Mouse (Mus musculus) thymus, postnatal 0 days (tissue): Measurements from ENCODE around the gene Tmeff1. TPM values are rescaled to one million over a fixed set of nuclear protein-coding genes. Genes with fewer than 3 reads are reported as not detected.

ENCODE experiments used
- DNase-seq: peaks from one replicate; pipeline ENCODE4 v3.0.0-alpha.2; 2015; ENCODE audit warnings: low spot score
- polyA plus RNA-seq: library from polyadenylated mRNA; unstranded; fragments of >200 nt; fragmentation: Nextera tagmentation; extraction: Ambion mirVana; gene quantifications from 2 replicates; pipeline ENCODE4 v1.2.1, GENCODE M21; 2015

Tmeff1 gene
- polyA plus RNA-seq, 1 experiment from 2014 or later, result 4.5 TPM

GRCm38 (mm10) chr4:48564962-48565361 is 20.0 kb upstream of the Tmeff1 start:
- no peak for DNase-seq

DNA sequence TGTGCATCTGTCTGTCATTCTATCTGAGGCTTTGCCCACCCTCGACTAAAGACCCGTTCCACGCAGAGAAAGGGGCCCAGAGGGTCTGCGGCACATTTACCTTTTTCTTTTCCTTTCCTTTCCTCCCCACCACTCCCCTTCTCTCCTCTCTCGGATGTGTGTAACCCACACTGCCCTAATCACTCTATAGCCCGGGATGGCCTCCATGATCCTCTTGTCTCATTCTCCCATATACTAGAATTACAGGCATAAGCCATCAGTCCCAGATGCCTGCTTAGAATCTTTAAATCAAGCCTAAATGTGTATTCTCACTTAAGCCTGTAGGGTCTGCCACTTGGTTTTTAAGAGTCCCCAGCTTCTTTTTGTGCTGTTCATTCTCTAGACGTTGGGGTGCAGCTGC is 8.6 kb upstream of the Tmeff1 start:
- DNase-seq, result no peak

DNA sequence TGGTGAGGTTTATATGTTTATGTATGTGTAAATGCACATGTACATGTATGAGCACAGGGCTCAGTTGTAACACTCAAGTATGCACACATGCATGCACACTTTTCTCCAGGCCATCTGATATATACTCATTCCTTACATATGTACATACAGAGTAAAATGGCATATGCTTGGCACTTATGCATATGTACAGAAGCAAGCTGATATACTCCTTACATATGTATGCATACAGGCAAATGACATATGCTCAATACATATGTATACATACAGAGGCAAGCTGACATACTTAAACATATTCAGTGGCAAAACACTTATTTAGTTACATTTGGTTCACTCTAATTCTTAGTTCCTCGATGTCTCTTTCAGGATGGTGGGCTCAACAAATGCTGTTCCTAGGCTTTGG is 7.1 kb upstream of the Tmeff1 start:
- DNase-seq, result no peak

- no peak for DNase-seq
Measured at GRCm38 (mm10) chr4:48578399-48578798, 6.6 kb upstream of the Tmeff1 start.

- no peak for DNase-seq
Measured at GRCm38 (mm10) chr4:48579475-48580110, 5.4 kb upstream of the Tmeff1 start.

DNA sequence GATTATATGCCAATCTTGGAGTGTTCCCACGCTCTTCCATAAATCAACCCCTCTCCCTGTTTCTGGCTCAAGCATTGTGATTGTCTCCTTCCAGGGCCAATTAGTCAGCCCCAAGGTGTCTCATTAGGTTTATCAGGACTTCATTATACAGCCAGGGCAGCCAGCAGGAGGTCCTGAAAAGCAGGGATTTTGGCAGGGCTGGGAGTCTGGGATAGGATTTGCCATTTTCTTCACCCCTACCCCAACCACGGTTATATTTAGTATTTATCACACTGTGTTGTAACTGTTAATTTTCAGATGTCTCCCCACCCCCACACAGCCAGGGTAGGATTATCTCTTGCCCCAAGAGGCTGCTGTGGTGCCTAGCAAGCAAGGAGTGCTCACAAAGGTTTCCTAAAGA is 3.8 kb upstream of the Tmeff1 start:
- DNase-seq, result no peak

- no peak for DNase-seq
Measured at GRCm38 (mm10) chr4:48581993-48582392, 3.0 kb upstream of the Tmeff1 start.

GRCm38 (mm10) chr4:48582941-48583340 is 2.0 kb upstream of the Tmeff1 start:
- DNase-seq, result no peak

DNA sequence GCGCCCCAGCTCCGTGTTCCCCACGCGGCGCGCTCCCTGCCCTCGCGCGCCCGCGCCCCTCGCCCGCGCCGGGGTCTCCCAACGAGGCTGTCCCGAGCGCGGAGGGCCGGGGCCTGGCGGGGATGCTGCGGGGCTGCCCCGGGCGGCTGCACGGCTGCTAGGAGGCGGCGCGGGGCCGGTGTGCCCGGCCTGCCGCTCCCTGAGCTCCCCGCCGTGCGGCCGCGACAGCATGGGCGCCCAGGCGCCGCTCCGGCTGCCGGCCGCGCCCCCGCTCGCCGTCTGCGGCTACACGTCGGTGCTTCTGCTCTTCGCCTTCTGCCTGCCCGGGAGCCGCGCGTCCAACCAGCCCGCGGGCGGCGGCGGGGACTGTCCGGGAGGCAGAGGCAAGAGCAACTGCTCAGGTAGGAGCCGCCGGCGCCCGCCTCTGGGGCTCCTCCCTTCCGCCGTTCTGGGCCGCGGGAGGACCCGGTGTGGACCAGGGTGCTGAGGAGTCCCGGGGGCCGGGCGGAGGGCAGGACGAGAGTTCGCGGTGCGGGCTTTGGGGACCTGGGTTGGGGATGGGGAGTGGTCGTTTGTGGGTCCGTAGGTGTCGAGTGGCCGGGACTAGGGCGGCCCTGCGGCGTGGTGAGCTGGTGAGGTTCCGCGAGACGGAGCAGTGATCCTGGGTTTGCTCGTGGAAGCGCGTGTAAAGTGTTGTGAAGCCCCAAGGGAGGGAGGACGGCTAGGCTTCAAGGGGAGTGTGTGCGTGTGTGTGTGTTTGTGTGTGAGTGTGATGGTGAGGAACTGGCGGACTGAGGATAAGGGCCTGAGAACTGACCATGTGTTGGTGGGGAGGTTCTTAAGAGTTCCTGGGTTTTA is 496 bp downstream of the Tmeff1 start:
- no peak for DNase-seq

GRCm38 (mm10) chr4:48586099-48586821 is 1.3 kb downstream of the Tmeff1 start:
- DNase-seq, result no peak

- DNase-seq, result no peak
Measured at GRCm38 (mm10) chr4:48587526-48587925, 2.6 kb downstream of the Tmeff1 start.

DNA sequence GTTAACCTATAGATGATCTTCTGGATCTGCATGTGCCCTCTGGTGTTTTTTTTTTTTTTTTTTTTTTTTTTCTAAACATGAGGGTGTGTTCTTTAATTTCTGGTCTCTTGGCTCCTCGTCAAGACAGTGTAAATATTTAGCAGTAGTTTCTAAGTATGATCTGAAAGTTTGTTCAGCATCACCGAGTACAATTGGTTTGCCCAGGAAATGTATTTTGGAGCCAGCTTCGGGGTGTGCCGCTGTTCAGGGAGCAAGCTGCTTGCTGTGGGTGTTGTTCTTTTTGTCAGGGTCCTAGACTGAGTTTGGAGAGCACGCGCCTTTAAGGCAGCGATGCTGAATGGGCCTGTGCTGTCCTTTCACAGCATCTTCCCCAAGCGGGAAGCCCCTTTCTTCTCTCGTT is 3.6 kb downstream of the Tmeff1 start:
- DNase-seq, result no peak

GRCm38 (mm10) chr4:48590862-48591261 is 5.9 kb downstream of the Tmeff1 start:
- DNase-seq, result no peak

DNA sequence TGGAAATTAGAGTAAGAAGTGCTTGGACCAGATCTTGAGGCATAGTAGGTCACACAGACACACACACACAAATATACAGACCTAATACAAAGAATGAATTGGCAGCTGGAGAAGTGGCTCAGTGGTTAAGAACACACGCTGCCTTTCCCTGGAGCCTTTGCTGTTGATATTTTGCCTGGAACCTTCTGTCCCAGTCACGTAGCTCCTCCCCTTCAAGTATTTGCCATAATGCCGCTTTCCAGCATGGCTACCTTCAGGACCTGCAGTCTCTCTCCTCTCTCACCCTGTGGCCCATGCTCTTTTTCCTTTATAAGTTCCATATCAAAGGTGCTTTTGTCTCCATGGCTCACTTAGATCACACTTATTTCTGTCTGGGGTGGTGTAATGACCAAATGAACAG is 6.4 kb downstream of the Tmeff1 start:
- no peak for DNase-seq

GRCm38 (mm10) chr4:48592328-48592727 is 7.4 kb downstream of the Tmeff1 start:
- DNase-seq, result no peak

DNA sequence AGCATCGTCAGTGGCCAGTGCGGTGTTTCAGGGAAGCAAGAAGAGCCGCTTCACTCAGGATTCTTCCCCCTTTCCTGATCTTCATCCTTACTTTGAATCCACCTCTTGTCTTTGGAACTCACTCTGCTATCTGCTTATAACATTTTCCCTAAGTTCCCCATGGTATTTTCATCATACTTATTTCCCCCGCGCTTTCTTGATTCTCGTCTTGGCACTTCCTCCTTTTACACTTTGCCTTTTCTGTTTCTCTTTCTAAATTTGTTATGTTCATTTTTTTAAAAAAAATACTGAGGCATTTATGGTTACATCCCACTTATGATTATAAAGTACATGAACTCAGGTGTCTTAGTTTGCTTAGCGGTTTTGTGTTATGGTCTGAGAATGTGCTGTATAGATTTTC is 7.9 kb downstream of the Tmeff1 start:
- no peak for DNase-seq

- DNase-seq, result no peak
Measured at GRCm38 (mm10) chr4:48596111-48596510, 11.1 kb downstream of the Tmeff1 start.

GRCm38 (mm10) chr4:48605650-48606049 is 20.7 kb downstream of the Tmeff1 start:
- DNase-seq, result no peak

DNA sequence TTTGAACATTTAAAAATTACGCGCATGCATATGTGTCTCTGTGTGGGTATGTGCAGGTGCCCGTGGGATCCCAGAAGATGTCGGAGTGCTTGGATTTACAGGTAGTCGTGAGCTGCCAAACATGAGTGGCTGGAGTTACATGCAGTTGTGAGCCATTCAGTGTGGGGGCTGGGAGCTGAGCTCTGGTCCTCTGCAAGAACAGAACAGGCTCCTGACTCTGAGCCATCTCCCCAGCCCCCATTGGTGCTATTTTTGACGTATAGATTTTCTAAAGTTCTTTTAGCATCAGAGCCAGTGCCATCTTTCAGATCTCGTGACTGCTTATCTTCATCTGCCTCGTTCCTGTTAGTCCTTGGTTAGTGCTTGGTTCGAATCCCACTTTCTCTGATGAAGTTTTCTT is 24.5 kb downstream of the Tmeff1 start:
- no peak for DNase-seq

- DNase-seq, result no peak
Measured at GRCm38 (mm10) chr4:48610251-48610650, 25.3 kb downstream of the Tmeff1 start.

DNA sequence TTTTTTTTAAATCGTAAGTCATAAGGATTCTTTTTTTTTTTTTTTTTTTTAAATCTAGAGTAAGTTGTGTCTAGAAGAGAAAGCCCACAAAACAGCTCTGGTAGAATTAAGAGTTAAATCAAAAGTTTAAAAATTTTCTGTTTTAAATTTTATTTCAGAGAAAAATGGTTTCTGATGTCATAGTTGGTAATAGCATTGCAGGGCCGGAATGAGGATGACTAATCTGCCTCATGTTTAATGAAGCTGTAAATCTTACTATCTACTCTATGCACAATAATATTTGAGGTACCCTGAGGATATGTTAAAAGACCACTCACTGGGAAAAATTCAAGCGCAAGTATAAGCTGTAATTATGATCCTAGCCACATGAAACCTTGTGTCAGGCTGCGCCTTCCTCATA is 30.5 kb downstream of the Tmeff1 start:
- no peak for DNase-seq

DNA sequence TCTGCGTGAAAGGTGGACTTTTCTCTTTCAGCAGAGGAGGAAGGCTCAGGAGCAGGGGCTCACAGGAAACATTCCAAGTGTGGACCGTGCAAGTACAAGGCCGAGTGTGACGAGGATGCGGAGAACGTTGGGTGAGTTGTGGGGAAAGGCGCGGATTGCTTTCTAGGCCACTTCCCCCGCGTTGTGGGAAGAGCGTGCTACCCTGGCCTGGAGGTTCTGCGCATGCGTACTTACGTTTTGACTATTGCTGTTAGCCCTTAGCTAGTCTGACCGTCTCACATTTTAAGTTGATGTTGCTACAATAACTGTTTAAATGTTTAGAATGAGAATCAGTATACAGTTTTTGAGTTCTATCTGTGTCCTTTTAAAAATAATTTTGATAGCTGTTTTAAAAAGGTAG is 32.2 kb downstream of the Tmeff1 start:
- no peak for DNase-seq
